Mouse (Mus musculus): ENCODE results near the gene Ktn1.

Gene Ktn1

DNA sequence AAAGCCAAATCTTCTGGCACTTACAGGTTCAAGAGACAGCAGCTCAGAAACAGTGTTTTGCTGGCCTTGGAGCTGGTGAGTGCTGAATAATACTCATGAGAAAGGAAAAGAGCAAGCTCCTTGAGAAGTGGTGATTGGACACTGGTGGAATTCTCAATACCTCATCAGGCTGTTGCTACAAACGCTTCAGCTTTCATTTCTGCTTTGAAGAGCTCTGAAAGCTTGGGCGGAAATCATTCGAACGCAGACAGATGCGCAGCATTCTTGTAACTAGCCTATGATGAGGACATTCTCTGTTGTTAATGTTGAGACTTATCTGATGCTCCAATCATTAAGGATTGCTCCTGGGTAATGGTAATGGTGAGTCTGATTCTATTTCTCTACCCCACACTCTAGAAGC lies at the start of gene Ktn1:
Gene Ktn1, plus strand, starts transcription at position 231 of the 400 bp plus-strand sequence.
- DNase-seq (ENCODE audit: inconsistent age in 2 of 2, low spot score in 1 of 2), result peak in 1 of 2 experiments; percentile 55

DNA sequence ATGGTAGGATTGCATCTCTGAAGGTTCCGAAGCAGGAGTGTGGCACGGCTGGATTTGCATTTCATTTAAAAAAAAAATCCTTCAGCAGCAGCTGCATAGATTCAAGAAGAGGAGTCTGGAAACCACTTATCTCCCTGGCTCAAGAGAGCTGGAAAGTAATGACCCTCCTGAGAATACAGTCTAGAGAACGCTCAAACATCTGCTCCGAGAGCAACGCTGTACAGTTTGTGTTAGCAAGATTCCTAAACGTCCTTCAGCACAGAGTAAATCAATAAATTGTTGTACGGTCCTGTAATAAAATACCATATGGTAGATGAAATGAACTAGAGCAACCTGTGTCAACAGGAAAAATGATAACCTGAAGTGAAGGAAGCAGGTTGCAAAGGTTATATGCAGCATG lies 35.0 kb upstream of the Ktn1 start:
- no peak for DNase-seq (ENCODE audit: inconsistent age in 2 of 2, low spot score in 1 of 2)

DNA sequence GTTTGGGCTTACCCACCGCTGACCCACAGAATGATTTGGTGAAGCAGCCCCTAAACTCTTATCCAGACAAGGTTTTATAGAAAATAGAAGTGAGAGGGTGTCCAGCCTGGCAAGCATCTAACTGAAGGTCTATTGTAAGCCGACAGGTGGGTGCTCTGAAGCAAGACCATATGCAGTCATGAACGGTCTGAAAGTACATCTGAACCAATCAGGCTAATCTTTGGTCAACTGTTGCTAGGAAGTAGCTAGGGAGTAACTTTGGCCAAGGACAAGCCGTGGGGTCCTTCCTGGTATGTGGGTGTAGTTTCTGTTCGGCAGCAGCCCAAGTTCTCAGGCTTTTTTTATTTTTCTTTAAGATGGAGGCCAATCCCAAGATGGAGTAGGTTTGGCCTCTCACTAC lies 29.4 kb upstream of the Ktn1 start:
- no peak for DNase-seq (ENCODE audit: inconsistent age in 2 of 2, low spot score in 1 of 2)

DNA sequence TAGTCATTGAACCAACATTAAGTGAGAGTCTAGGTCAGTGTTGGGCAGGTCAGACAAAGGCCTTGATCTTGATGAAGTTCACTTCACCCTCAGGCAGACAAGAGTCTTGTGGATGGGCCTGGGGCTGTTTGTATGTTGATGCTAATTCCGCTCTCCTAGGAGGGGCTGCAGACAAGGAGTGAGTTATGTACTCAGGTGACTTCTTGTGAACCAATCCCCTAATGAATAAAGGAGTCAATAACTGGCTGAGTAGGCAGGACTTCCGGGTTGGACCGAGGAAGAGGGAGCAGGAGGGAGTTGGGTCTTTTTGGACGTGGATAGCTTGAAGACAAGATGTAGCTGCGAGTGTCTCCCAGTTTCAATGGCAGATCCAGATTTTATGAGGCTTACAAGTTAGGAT lies 26.3 kb upstream of the Ktn1 start:
- no peak for DNase-seq (ENCODE audit: inconsistent age in 2 of 2, low spot score in 1 of 2)

DNA sequence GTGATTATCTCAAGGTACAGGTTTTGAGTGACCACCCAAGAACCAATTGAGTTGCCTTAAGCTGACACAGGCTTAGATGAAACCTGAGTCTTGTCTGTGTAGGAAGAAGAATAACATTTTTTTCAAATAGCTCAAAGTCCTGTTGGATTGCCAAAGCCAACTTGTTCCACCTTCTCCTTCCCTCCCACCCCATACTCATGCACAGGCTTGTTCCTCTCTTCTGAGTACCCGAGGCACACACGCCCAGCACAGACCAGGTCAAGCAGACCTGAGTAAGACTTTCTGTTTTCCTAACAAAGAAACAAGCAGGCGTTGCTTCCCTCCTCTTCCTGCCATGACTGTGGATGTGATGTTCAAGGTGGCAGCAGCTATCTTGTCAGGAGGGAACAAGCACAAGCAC lies 23.4 kb upstream of the Ktn1 start:
- DNase-seq (ENCODE audit: inconsistent age in 2 of 2, low spot score in 1 of 2), result no peak

DNA sequence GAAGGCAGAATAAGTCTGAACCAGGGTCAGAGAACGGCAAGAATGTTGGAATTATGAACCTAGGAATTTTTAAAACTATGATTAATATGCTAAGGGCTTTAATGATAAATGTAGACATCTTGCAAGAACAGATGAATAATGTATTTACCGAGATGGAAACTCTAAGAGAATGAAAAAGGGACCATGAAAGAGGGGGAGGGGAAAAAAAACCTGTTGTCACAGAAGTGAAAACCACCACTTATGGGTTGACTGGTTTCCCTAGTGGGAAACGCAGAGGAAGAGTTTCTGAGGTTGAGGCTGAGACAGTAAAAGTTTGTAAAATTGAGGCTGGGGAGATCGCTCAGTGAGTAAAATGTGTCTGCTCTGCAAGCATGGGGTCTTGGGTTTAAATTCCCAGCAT lies 22.1 kb upstream of the Ktn1 start:
- DNase-seq (ENCODE audit: inconsistent age in 2 of 2, low spot score in 1 of 2), result no peak

DNA sequence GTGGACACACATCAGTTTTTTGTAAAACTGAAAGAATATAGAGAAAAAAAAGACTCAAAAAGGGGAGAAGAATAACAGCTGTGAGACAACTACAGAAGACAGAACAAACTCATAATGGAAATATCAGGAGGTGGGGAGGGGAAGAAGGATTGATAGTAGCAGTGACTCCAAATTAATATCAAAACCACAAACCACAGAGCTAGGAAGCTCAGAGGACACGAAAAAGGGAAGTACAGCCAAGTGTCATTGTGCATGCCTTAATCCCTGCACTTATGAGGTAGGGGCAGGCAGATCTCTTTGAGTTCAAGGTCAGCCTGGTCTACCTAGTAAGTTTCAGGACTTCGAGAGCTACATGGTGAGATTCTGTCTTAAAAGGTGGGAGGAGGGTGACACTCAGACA lies 21.4 kb upstream of the Ktn1 start:
- DNase-seq (ENCODE audit: inconsistent age in 2 of 2, low spot score in 1 of 2), result no peak

DNA sequence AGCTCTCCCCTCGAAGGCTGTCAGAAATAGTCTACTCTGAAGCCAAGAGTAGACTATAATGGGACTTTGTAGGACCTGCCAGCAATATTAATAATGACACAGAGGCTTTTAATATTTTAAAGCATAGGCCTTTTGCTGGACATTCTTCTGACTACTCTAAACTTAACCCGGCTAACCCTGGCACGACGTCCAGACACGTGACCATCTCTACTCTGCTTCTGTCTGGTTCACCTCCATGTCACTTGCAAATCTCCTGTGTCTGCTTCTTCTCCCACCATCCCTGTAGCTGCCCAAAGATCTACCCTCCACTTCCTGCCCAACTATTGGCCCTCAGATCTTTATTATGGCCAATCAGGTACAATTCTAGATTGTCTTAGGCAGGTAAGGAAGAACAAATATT lies 20.9 kb upstream of the Ktn1 start:
- DNase-seq (ENCODE audit: inconsistent age in 2 of 2, low spot score in 1 of 2), result no peak

DNA sequence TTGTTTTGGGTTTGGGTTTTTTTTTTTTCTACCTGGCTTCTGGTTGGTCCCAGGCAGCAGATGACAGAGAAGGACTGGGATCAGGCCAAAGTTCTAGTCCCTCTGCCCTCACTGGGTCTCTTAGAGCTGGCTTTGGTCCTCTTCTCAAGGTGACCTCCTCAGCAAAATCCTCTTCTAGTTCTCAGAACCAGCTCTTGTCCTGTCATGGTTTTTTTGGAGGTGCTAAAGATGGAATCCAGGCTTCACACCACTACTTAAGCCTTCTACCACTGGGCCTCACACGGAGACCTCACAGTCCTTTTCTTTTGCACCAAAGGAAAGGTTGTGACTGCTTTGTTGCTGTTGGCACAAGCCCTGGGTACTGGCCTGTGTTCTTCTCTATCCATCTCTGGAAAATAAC lies 15.8 kb upstream of the Ktn1 start:
- DNase-seq (ENCODE audit: inconsistent age in 2 of 2, low spot score in 1 of 2), result no peak

DNA sequence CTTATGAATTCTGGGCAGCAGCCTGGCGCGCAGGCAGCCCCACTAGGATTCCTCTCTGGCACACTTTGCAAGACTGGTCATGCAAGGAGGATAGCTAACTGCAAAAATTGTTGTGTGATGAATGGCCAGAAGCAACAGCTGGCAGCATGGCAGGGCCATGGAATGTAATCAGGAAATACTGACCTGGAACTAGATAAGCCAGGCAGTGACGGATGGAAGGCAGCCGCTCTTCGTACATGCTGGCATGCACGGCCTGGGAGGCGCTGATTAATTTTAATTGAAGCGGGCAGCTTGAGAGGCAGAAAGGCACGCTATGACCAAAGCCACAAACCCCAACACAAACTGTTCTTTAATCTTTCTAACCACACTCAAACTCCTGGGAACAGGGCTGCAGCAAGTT lies 13.8 kb upstream of the Ktn1 start:
- DNase-seq (ENCODE audit: inconsistent age in 2 of 2, low spot score in 1 of 2), result peak; percentile 43 to 80

DNA sequence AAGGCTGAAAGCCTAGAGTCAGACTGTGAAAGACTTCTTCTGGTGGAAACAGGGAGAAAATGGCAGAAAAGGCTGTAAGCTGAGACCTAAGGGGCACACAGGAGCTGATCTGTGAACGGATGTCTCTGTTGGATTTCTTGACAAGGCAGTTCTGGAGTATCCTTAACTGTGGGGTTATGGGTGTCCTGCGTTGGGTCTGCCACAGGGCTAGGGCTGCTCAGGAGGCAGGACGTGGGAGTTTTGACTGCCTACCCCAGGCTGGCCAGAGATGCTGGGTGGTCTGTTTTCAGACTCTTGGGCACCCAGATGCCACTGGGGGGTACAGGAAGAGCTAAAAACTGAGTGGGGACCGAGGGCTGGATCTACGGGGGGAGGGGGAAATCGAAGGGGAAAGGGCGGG lies 13.4 kb upstream of the Ktn1 start:
- DNase-seq (ENCODE audit: inconsistent age in 2 of 2, low spot score in 1 of 2), result no peak

DNA sequence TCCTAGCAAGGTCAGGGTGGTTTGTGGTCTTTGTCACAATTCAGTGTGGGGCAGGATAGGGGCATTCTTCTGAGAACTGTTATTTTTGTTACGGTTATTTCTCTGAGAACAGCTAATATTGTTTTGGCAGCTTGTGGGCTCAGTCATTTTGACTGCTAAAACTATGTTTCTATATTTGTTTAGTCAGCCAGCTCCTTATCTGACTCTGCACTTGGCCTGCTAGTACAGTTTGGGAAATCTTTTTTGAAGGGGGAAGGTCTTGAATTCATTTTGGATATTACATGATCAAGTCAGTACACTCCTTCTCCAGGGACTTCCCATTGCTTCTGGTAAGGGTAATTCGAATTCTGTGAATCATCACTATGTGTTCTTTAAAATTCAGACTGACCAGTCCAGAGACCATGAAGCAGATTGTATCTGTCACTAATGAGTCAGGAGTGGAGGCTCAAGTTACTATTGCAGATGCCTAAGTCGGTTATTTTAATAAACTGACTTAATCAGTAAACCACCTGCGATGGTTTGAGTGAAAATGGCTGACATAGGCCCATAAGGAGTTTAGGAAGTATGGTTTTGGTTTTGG lies 9.8 kb upstream of the Ktn1 start:
- peak in 1 of 2 experiments; percentile 22 for DNase-seq (ENCODE audit: inconsistent age in 2 of 2, low spot score in 1 of 2)

DNA sequence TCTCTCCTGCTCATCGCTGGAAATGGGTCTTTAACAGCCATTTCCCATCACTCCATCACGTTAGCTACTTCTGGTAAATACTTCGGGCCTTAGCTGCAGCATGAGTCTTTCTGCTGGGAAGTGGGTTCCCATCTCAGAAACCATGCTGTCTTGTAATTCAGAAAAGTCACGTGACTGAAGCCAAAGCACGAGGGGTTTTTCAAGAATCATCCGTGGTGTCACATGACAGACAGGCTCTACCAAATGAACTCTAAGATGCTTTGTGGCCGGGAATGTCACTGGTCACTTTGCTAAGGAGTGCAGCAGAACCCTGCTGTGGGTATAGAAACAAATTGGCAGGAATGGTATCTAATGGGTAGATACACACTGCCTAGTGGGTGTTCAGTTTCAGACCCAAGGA lies 2.6 kb upstream of the Ktn1 start:
- no peak for DNase-seq (ENCODE audit: inconsistent age in 2 of 2, low spot score in 1 of 2)

DNA sequence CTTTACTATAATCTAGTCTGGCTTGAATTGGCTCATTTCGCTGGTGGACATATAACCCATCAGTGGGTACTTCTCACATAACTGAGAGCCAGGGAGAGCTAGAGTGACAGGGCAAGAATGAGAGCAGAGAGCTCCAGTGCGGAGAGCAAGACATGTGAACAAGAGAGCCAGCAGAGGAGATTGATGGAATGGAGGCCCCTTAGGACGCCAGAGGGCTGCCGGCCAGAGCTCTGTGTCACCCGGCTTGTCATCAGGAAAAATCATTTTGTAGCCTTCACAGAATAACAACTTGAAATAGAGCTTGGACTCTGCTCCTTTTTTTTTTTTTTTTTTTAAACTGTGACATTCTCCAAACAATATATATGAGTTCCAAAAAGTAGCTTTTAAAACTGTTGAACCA lies 2.0 kb upstream of the Ktn1 start:
- DNase-seq (ENCODE audit: inconsistent age in 2 of 2, low spot score in 1 of 2), result peak in 1 of 2 experiments; percentile 61

DNA sequence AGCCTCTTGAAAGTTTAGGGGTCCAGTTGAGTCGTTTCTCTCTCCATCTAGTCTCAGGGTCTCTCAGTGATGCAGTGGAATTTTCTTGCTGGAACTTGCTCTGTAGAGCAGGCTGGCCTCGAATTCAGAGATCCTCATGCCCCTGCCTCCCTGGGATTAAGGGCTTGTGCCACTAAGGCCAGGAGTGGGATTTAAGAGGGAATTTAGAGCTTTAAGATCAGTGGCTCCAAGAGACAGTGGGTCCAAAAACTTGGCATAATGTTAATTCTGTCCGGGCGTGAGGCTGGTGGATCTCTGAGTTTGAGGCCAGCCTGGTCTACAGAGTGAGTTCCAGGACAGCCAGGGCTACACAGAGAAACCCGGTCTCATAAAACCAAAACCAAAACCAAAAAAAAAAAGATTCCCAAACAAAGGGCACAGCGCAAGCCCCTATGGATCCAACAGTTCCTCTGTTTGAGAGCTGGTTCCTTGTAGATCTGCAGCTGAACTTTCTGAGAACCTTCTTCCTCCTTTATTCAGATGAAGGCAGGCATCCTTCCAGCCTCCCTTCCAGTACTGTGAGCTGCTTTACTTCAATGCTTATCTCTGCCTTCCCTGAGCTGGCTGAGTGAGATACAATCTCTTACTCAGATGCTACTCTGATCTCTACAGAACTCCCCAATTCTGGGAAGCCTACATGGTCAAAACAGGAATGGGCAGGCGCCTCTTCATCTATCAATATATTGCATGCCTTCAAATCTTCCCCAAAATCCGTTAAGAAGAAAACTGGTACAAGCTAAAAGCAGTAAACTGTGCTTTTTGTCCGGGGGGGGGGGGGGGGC lies 1.3 kb upstream of the Ktn1 start:
- DNase-seq (ENCODE audit: inconsistent age in 2 of 2, low spot score in 1 of 2), result no peak

DNA sequence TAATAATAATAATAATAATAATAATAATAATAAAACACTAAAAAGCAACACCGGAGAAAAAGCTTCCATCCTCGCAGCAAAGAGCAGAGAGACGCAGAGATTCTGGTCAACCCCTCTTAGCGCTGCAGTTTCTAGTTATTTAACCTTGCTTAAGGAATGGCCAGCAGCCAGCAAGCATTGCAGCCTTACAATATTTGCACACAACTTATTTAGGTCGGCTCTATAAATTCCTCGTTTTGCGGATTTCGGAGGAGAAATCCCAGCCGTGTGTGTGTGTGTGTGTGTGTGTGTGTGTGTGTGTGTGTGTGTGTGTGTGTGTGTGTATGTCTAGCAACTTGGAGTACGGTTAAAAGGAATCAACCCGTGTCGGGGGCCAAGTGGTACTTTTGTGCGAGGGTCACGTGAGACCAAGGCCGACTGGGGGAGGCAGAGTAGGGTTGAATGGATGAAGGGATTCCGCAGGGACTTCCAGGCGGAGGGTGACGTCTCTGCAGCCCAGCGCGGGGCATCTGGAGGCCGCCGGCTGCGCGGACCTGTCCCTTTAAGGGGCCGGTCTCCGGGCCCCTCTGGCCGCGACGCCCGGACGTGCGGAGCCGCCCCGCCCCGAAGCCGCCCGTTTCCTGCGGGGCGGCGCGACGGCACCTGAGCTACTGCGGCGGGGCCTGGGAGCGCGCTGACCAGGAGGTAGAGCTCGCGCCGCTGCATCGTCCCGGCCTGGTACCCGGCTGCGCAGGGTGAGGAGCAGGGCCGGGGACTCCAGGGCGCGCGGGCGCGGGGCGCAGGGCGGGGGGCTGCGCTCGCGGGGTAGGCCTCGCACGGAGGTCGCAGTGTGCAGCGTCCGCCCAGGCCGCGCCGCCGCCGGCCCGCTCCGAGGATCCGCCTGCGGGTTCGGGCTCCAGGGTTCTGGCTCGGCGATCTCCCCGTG lies 720 bp downstream of the Ktn1 start:
- peak; percentile 90 to 96 for DNase-seq (ENCODE audit: inconsistent age in 2 of 2, low spot score in 1 of 2)

DNA sequence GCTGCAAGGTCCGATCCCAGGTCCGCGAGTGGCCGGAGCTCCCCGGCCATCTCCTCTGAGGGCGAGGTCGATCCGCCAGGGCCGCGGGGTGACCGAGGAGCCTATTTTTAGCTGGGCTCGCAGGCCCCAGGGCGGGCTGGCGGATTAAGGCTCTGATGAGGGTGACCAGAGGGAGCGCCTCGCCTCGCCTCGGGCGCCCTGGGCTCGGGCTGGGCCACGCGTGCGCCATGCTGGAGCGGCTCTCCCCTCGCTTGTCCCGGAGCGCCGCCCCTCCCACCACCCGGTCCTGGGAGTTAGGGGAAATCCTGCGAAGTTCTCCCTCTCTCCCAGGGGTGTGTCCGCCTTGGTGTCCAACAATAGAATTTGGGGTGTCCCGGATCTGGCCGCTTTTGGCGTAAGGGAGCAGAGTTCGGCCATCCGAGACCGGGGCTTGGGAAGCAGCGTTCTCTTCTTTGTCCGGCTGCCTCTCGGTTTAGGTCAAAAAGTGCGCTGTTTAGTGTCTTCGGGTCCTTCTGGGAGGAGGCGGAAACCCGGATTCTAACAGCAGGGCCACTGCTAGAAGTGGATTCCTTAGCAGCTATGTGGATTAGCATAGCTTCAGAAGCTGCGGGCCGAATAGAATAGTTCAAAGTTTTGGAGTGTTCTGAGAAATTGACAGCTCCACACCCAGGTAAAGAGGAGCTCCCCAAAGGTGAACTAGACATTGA lies 1.5 kb downstream of the Ktn1 start:
- DNase-seq (ENCODE audit: inconsistent age in 2 of 2, low spot score in 1 of 2), result peak; percentile 74 to 90

DNA sequence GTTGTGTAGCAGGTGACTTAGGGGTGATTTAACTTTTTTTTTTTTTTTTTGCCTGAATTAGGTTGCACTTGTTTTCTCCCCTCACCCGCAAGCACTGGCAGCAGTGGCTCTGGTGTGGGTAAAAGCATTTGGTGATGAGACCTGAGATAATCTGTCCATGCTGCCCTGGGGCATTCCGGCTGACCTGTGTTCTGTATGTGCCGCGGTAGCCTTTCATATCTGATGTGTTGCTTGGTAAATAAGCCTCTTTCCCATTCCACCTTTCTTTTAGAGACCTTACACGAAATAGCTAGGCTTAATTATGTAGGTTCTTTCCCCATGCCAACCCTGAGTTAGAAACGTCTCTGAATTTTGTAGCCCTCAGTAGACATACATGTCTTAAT lies 2.1 kb downstream of the Ktn1 start:
- peak in 1 of 2 experiments; percentile 44 for DNase-seq (ENCODE audit: inconsistent age in 2 of 2, low spot score in 1 of 2)

DNA sequence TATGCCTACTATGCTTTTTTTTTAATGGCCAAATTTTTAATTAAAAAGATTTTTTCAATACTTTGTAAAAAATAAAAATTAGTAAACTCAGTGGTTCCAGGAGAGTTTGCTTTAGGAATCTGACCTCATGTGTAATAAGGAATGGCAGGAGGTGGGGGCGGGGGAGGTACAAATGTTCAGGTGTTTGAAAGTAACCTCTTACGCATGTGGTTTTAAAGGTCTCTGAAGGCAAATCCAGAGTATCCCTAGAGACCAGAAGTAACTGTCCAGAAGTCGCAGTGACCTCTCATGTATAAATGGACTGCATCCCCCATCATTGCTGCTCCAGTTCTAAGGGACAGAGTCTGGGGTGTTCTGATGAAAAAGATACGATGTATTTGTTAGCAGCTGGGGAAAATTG lies 3.0 kb downstream of the Ktn1 start:
- DNase-seq (ENCODE audit: inconsistent age in 2 of 2, low spot score in 1 of 2), result no peak

DNA sequence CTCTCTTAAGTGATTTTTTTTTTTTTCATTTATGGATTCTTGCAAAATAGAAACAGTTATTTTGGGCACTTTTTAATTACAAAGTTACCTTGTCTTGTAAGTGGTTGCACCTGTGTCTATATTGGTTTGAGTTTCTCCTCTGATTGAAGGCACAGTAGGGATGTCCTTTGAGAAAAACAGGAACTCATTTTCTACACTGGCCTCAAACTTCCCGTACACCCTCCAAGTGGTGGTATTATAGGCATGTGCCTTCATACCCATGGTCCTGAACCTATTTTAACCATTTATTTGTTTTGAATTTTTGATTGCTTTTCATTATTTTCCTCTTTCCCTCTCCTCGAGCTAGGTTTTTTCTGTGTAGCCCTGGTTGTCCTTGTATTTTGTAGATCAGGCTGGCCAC lies 7.2 kb downstream of the Ktn1 start:
- DNase-seq (ENCODE audit: inconsistent age in 2 of 2, low spot score in 1 of 2), result no peak

DNA sequence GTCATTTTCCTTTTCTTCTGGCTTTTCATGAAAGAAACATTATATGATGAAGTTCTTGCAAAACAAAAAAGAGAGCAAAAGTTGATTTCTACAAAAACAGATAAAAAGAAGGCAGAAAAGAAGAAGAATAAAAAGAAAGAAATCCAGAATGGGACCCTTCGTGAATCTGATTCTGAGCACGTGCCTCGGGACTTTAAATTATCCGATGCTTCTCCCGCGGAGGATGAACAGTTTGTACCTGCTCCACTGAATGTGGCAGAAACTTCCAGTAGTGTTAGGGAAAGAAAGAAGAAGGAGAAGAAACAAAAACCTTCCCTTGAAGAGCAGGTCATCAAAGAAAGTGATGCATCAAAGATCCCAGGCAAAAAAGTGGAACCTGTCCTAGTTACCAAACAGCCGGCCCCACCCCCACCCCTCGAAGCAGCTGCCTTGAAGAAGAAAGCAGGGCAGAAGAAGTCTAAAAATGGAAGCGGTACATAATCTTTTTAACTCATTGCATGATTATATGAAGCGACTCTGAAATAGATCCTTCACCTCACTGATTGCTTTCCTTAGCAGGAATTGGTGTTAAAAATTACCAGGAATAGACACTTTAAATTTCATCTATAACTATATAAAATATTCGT lies 15.7 kb downstream of the Ktn1 start:
- no peak for DNase-seq (ENCODE audit: inconsistent age in 2 of 2, low spot score in 1 of 2)

Data from adrenal gland, adult (tissue).